Mouse (Mus musculus): Measurements from ENCODE around the gene Gm15056. TPM values are rescaled to one million over a fixed set of nuclear protein-coding genes. Genes with fewer than 3 reads are reported as not detected.

Gene Gm15056
- not detected for total RNA-seq (2021)
- long read RNA-seq, experiment 1, result 0 reads
- long read RNA-seq, experiment 2, result 0 reads

DNA sequence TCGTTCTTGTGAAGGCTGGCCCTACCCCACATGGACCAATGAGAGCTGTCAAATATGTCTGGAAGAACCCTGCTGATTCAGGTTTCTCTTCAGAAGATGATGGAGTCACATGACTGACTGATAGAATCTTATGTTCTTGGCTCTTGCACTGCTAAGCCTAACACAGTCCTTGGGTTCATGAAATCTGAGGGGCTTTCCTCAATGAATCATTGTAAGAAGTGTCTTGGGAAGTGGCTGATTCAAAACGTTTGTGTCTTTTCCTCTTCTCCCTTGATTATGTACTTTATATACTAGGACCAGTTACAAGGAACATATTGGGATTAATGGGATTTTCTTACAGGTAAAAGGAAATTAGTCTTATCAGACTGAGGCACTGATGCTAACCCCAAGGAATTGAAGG lies at the start of gene Gm15056:
Gm15056 (minus strand) TSS at position 101 of the 400 bp plus-strand sequence.
- DNase-seq (ENCODE audit: low spot score in 2 of 2), result no peak

DNA sequence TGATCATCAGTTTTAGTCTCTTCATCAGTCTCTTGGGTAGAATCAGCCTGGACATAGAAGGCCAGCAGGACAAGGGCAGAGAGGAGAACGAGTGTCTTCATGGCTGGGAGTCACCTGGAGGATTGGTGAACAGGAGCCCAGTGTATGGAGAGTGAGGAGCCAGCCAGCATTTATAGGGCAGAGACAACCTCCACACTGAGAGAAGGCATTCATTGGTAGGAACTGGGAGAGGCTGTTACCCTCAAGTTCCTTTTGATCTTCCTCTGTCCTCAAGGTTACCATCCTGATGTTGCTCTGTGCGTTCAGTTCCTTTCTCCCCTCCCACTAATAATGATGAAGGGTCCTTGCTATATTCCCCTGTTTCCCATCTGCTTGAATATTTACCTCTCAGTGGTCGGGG lies 42.2 kb upstream of the Gm15056 start, which contains the start of gene AY761185:
AY761185 (minus strand) TSS at position 101 of the 400 bp plus-strand sequence.
- no peak for DNase-seq (ENCODE audit: low spot score in 2 of 2)

DNA sequence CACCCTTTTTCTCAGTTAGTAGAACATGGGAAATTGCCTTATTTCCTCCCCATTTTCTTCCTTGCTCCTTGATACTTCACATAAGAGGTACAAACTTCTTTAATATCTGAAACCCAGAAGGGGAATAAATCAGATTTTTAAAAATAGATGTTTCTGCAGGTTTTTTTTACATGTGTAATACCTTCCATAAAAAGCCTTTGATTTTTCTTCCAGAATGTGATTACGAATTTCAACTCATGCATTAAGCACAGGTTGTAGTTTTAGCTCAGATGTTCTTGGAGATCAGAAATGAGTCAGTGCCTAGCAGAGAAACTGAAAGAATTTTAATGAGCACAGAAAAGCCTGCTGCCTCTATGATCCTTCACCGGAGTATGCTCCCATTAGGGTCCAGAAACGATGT lies 19.5 kb upstream of the Gm15056 start, which contains the start of gene Gm6040:
Gm6040 (minus strand) TSS at position 101 of the 400 bp plus-strand sequence.
- DNase-seq (ENCODE audit: low spot score in 2 of 2), result no peak

DNA sequence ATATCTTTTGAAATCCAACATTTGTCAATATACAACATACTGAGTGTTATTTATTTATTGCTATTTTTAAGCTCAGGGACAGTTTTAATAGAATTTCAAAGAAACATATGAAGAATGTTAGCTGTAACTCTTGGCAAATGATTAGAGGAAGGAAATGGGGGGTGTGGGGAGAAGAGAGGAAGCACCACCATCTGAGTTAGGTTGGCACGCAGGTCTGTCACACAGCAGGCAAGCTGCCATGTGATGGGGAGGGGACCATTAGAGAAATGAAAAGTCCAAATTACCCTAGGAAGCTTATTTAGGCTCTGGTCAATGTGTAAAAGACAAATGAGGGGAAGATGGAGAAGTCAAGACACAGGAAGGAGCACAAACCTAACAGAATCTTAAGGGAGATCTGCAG lies 9.9 kb upstream of the Gm15056 start:
- no peak for DNase-seq (ENCODE audit: low spot score in 2 of 2)

DNA sequence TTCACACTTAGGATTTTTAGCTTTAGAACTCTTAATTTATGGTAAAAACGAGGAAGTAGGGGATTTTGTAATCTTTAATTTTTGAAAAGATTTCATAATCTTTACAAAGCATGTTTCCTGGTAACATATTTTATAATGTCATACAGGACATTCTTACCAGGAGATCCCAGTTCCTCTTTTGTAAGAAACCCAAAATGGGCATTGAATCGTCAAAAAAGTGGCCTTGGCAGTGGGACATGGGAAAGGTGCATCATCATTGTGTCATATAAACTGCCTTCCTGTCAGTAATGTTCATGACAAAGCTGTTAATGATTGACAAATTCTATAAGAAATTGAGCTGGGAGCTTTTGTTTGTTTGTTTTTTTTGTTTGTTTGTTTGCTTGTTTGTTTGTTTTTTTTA lies 5.8 kb upstream of the Gm15056 start:
- DNase-seq (ENCODE audit: low spot score in 2 of 2), result no peak

DNA sequence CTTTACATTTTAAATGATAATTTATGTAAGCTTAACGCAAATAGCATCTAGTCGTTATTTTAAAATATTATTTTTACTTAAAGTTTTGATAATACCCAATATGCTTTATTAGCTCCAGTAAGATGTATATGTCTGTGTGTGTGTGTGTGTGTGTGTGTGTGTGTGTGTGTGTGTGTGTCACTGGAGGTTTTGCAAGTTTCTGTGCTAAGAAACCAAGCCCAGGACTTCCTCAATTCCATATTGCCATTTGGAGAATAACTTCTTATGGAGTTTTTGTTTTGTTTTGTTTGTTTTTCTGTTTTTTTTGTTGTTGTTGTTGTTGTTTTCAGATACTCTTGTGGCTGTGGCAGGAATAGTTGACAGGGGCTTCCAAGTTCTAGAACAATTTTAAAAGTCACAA lies 4.7 kb upstream of the Gm15056 start:
- DNase-seq (ENCODE audit: low spot score in 2 of 2), result no peak

DNA sequence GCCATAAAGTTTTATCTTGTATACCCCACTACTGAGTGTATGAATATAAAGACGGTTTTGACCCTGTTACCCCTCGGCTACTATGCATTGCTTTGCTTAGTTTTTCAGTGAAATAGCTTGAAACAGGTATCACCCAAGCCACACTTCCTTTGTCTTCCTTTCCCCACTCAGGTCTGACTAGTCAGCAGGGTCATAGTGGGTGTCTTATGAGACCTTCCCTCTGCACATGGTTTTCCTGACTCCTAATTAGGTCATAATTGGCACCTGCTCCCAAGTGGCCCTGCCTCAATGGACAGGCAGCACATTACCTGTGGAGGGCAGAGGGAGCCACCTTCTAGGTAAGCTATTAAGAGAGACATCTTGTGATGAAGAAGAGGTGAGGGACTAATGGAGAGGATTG lies 10.1 kb downstream of the Gm15056 start, which contains the start of gene Defb33:
Defb33 (plus strand) TSS at position 301 of the 400 bp plus-strand sequence.
- no peak for DNase-seq (ENCODE audit: low spot score in 2 of 2)

DNA sequence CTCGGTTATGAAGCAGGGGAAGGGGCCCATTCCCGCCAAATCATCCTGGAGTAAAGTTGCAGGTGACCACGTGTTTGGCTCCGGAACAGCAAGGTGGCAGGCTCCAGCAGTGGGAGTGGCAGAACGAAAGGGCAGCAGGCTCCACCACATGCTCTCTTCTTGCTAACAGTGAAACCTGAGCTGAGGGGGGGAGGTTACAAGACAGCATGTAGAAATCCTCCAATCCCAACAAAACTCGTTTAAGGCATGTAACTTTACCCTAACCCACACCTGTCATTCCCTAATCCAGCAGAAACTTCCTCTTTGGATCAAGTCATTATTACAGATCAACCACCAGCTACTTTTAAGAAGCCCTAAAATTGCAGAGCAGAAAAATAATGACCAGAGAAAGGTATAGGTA lies 27.8 kb downstream of the Gm15056 start:
- DNase-seq (ENCODE audit: low spot score in 2 of 2), result no peak

Other genes starting within 250 kb of the Gm15056 start
- not detected for gene Defb33, start 10.0 kb downstream of the Gm15056 start, total RNA-seq (2021)
- gene Gm6040, start 19.4 kb upstream of the Gm15056 start, total RNA-seq (2021), result not detected
- not detected for gene AY761185, start 42.1 kb upstream of the Gm15056 start, total RNA-seq (2021)
- gene Defa21, start 122.9 kb upstream of the Gm15056 start, total RNA-seq (2021), result not detected
- not detected for gene Defa23, start 152.4 kb upstream of the Gm15056 start, total RNA-seq (2021)
- not detected for gene Defa35, start 162.4 kb upstream of the Gm15056 start, total RNA-seq (2021)
- not detected for gene Defa25, start 181.8 kb upstream of the Gm15056 start, total RNA-seq (2021)
- not detected for gene Gm14851, start 193.4 kb upstream of the Gm15056 start, total RNA-seq (2021)
- gene Defa30, start 232.0 kb upstream of the Gm15056 start, total RNA-seq (2021), result not detected